Mouse (Mus musculus) T-helper 17 cell (primary cell): ENCODE measurements around the gene Aqp12.

Source experiments
- in situ Hi-C, 2 experiments: fragments of 300-600 bp; cut with MboI, MseI; formaldehyde crosslinking; loops; 1 replicate in 1 of 2; 2 replicates in 1 of 2; pipeline ENCODE4 v1.15.1; 2025; ENCODE audit warnings: high pct_unique_total_duplicates in 2 of 2

Gene Aqp12

DNA sequence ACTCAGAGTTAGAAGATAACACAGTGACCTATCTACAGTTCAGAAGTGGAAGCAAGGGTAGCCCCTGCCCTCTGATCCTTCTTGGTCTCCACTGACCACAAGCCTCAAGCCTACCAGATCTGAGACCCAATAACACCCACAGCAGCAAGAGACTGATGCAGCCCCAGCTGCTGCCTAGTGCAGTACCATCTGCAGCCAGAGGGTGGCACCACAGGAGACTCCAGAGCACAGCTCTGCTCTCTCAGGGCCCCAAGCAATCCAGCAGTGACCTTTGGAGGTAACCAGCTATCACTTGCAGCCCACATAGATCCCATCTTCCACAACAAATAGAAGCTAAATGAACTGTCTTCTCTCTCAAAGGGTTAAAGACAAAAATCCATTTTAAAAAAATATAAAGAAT, 8.3 kb downstream of the Aqp12 start:
- in situ Hi-C loops = loop anchor here in 1 of 2 experiments (25.0 kb wide), 1 partner anchor 1152 kb away; no protein-coding TSS in a partner anchor

GRCm38 (mm10) chr1:93015136-93015535, 9.0 kb downstream of the Aqp12 start:
- in situ Hi-C loops = loop anchor here in 1 of 2 experiments (25.0 kb wide), 1 partner anchor 1153 kb away; no protein-coding TSS in a partner anchor

DNA sequence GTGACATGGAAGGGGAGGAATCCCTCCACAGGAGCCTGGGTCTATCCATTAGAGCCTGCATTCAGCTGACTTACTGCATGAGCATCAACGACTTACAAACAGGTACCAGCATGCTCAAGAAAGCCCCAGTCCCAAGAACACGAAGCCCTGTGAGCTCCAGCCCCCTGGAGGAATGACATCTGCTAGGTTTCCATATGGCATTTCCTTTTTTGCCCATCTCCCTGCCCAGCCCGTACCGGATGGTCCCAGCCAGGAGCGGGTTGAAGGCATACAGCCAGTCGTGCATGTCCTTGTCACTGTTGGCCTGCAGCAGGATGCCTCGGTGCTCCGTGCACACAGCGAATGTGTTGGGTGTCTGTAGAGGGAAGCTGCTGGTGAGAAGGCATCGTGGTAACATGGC, 12.6 kb downstream of the Aqp12 start:
- in situ Hi-C loops = loop anchor here in 1 of 2 experiments (25.0 kb wide), 1 partner anchor 1156 kb away; no protein-coding TSS in a partner anchor

DNA sequence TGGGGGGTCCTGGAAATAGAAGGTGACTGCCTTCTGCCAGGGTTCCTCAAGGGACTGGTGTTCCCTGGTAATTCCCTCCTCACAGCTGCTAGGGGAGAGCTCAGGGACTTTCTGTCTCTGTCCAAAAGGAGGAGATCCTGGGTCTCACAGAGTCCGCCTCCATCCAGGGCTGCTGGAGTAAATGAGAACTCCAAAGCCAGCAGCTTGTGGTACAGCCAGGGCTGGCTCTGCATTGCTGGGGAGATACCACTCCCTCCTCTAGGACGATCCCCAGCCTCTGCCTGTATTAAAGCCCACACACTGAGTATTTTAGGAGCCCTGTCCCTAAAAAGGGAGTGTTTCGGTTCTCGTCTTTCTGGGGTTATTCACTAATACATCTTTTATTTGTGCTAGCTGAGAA, 14.5 kb downstream of the Aqp12 start:
- in situ Hi-C loops = loop anchor here in 1 of 2 experiments (5.0 to 25.0 kb wide), 3 partner anchors 57 to 1158 kb away; partner anchors contain the start of gene Olfr1411

- in situ Hi-C loops = loop anchor here in 1 of 2 experiments (10.0 kb wide), 1 partner anchor 432 kb away; the partner anchor contains the start of gene Olfr1411
These were observed 20.5 kb downstream of the Aqp12 start for GRCm38 (mm10) chr1:93026600-93026999.

- in situ Hi-C loops = loop anchor here in 1 of 2 experiments (10.0 kb wide), 1 partner anchor 435 kb away; the partner anchor contains the start of gene Olfr1411
These were observed 23.3 kb downstream of the Aqp12 start for GRCm38 (mm10) chr1:93029387-93029786.

GRCm38 (mm10) chr1:93030060-93030459, 23.9 kb downstream of the Aqp12 start:
- in situ Hi-C loops = no loop called here

DNA sequence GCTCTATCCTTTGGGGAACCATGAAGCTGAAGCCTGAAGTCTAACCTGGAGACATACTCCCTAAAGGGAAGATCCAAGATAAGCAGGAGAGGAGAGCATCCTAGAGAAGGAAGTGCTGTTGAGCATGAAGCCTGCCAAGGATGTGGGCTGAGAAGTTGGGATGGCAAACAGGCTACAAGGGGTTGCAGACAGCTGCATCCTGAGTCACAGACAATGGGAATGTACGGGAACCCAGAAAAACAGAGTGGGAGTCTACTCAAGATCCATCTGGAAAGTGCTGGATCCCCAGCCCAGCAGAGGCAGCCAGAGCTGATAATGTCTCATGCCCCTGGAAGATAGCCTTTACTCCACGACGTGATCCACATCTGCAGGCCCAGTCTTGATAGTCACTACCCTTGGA, 25.1 kb downstream of the Aqp12 start:
- in situ Hi-C loops = no loop called here

GRCm38 (mm10) chr1:93033989-93034388, 27.9 kb downstream of the Aqp12 start:
- in situ Hi-C loops = no loop called here

- in situ Hi-C loops = no loop called here
These were observed 29.8 kb downstream of the Aqp12 start for GRCm38 (mm10) chr1:93035981-93036380.

- in situ Hi-C loops = no loop called here
These were observed 40.1 kb downstream of the Aqp12 start for GRCm38 (mm10) chr1:93046153-93046789.

DNA sequence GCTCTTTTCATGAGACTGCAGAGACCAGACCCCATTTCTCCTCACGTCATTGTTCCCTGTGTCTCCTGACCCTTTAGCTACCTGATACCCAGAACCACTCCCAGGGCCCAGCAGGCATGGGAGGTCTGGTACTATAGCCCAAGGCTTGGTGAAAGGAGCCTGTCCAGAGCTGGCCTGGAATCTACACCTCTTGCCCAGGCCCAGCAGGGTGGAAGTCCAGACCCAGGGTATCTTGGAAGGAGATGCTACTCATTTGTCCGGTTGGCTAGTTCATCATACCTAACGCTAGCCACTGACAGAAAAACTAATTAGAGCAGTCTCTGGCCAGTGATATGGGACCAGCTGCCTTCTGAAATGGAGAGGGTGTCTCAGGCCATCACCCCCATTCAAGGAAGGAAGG, 43.9 kb downstream of the Aqp12 start:
- in situ Hi-C loops = no loop called here

- in situ Hi-C loops = no loop called here
These were observed 45.1 kb downstream of the Aqp12 start for GRCm38 (mm10) chr1:93051124-93051833.
